18 mouse cellular contexts compared by ENCODE assay signal in genomic region chr17:31391462-31391861, GRCm38 (mm10). TPM values are rescaled to one million over a fixed set of nuclear protein-coding genes. Genes with fewer than 3 reads are reported as not detected.
A peak's percentile ranks its signal among the peaks of the same experiment; 100 is the strongest.
DNase-seq lines count a peak whose midpoint lies in the region; ATAC-seq and TF ChIP-seq lines count a peak whose summit lies in the region.
"Had no signal": no experiment of that assay in that cellular context is flagged by ENCODE, and none has a peak within 500 bp of the region (broad histone marks: within the 10 kb centered on the region; RNA-seq: fewer than 3 reads in every experiment).

No protein-coding gene starts in this region.

- no peaks in the 10 kb centered on the region for H3K4me1 ChIP-seq in liver, embryonic 16.5 days (ENCODE audit: control insufficient read depth, low read depth, low read length)
- H3K4me1 ChIP-seq in liver, embryonic 12.5 days, result peaks cover 16% of the 10 kb centered on the region
- H3K4me1 ChIP-seq in lung, embryonic 14.5 days (ENCODE audit: insufficient read depth), result peaks cover 33% of the 10 kb centered on the region
- peaks cover 48% of the 10 kb centered on the region for H3K4me1 ChIP-seq in small intestine, adult 2 months (ENCODE audit: control insufficient read depth, insufficient read depth, insufficient read length, low read length)

- H3K4me3 ChIP-seq in liver, embryonic 16.5 days (ENCODE audit: low read depth, low read length), result no peak overlapping the region
- H3K4me3 ChIP-seq in liver, embryonic 12.5 days, result no peak overlapping the region
- H3K4me3 ChIP-seq in lung, embryonic 14.5 days (ENCODE audit: low read depth, low read length), result no peak overlapping the region
- H3K4me3 ChIP-seq in small intestine, adult 2 months (ENCODE audit: low read depth, low read length), result no peak overlapping the region
- H3K4me3 ChIP-seq: hindbrain, embryonic 13.5 days; limb, embryonic 12.5 days had no signal

- no peak for TF ChIP-seq CTCF in lung, embryonic 14.5 days (IDR thresholded peaks at IDR 0.05; ENCODE audit: low read depth)
- no peak for TF ChIP-seq CTCF in small intestine, adult 2 months (IDR thresholded peaks at IDR 0.05; ENCODE audit: extremely low read depth, insufficient read length, insufficient replicate concordance, low read depth, low read length)

- no peaks in the 10 kb centered on the region for H3K36me3 ChIP-seq in liver, embryonic 16.5 days (ENCODE audit: control insufficient read depth, insufficient read depth)
- no peaks in the 10 kb centered on the region for H3K36me3 ChIP-seq in liver, embryonic 12.5 days
- H3K36me3 ChIP-seq in lung, embryonic 14.5 days (ENCODE audit: insufficient read depth), result 0 out of 2 replicates have a peak, but pooled peaks cover 5% of the 10 kb centered on the region
- H3K36me3 ChIP-seq in small intestine, adult 2 months (ENCODE audit: control insufficient read depth, insufficient read depth, low read length), result no peaks in the 10 kb centered on the region
- H3K36me3 ChIP-seq: hindbrain, embryonic 13.5 days had no signal

- H3K9ac ChIP-seq in liver, embryonic 16.5 days (ENCODE audit: low read depth, low read length), result no peak overlapping the region
- no peak overlapping the region for H3K9ac ChIP-seq in liver, embryonic 12.5 days
- no peak overlapping the region for H3K9ac ChIP-seq in lung, embryonic 14.5 days
- H3K9ac ChIP-seq: hindbrain, embryonic 13.5 days; limb, embryonic 12.5 days had no signal

- H3K9me3 ChIP-seq in liver, embryonic 16.5 days (replicated peaks; ENCODE audit: control insufficient read depth, low read length), result no peaks in the 10 kb centered on the region
- no peaks in the 10 kb centered on the region for H3K9me3 ChIP-seq in liver, embryonic 12.5 days (replicated peaks)
- no peaks in the 10 kb centered on the region for H3K9me3 ChIP-seq in lung, embryonic 14.5 days (ENCODE audit: low read depth, low read length)
- H3K9me3 ChIP-seq: hindbrain, embryonic 13.5 days; limb, embryonic 12.5 days had no signal

- peak; percentile 68 for DNase-seq in embryo, embryonic 10 days (ENCODE audit: low spot score)
- DNase-seq in embryo, embryonic 11 days, result no peak
- peak; percentile 76 for DNase-seq in lung, embryonic 14.5 days
- DNase-seq in cerebellum, adult 11-12 months, result no peak
- DNase-seq in layer of hippocampus, postnatal 10 days (ENCODE audit: low spot score in 2 of 2), result no peak
- DNase-seq: cerebellum, postnatal 36 days; heart, adult 11 months; layer of hippocampus, postnatal 36 days; midbrain, embryonic 14.5 days; right cerebral cortex, postnatal 14 days; thymus, postnatal 36 days had no signal

- H3K27me3 ChIP-seq in liver, embryonic 16.5 days (ENCODE audit: control insufficient read depth, insufficient read depth, low read depth, low read length), result peaks cover 11% of the 10 kb centered on the region
- H3K27me3 ChIP-seq in liver, embryonic 12.5 days (replicated peaks), result peaks cover 24% of the 10 kb centered on the region
- H3K27me3 ChIP-seq in lung, embryonic 14.5 days (ENCODE audit: insufficient read depth, low read length), result no peaks in the 10 kb centered on the region
- no peaks in the 10 kb centered on the region for H3K27me3 ChIP-seq in small intestine, adult 2 months (ENCODE audit: control insufficient read depth, insufficient read depth, low read length)
- H3K27me3 ChIP-seq: hindbrain, embryonic 13.5 days; limb, embryonic 12.5 days had no signal

- H3K4me2 ChIP-seq in liver, embryonic 16.5 days (ENCODE audit: low read depth, low read length), result no peak overlapping the region
- H3K4me2 ChIP-seq in liver, embryonic 12.5 days, result no peak overlapping the region
- H3K4me2 ChIP-seq in lung, embryonic 14.5 days, result no peak overlapping the region
- H3K4me2 ChIP-seq: hindbrain, embryonic 13.5 days; limb, embryonic 12.5 days had no signal

- no peak overlapping the region for H3K27ac ChIP-seq in liver, embryonic 16.5 days (ENCODE audit: low read length)
- no peak overlapping the region for H3K27ac ChIP-seq in liver, embryonic 12.5 days
- peak overlapping the region; percentile 63 for H3K27ac ChIP-seq in lung, embryonic 14.5 days (ENCODE audit: low read depth)
- H3K27ac ChIP-seq in small intestine, adult 2 months (ENCODE audit: insufficient read depth, low read depth, low read length), result peak overlapping the region; percentile 87
- H3K27ac ChIP-seq: hindbrain, embryonic 13.5 days; kidney, postnatal 0 days; limb, embryonic 12.5 days had no signal

- 42% methylated on average over 3 of the region's 3 CpGs for WGBS in liver, embryonic 16.5 days (ENCODE audit: insufficient replicate concordance)
- WGBS in liver, embryonic 12.5 days (ENCODE audit: insufficient replicate concordance), result 43% methylated on average over 3 of the region's 3 CpGs
- WGBS in lung, embryonic 14.5 days, result 33% methylated on average over 3 of the region's 3 CpGs
- WGBS in small intestine, adult 2 months, result 11% methylated on average over 3 of the region's 3 CpGs

- ATAC-seq in liver, embryonic 16.5 days (ENCODE audit: low read depth), result 0 out of 2 replicates have a peak, but pooled peaks have one; percentile 41
- no peak for ATAC-seq in liver, embryonic 12.5 days
- ATAC-seq in lung, embryonic 14.5 days (ENCODE audit: insufficient read depth), result no peak
- ATAC-seq: activated CD4-positive, CD25-positive, alpha-beta regulatory T cell, adult 4 months had no signal

- no peak for TF ChIP-seq POLR2A in small intestine, adult 2 months (IDR thresholded peaks at IDR 0.05; ENCODE audit: low read depth, low read length)

RNA-seq across cellular contexts. Expression of gene Pde9a, which starts 5.5 kb away (rescaled TPM):
- 3.0 and 4.0 TPM in 2 replicates for polyA plus RNA-seq in liver, embryonic 16.5 days (2015; fragmentation: Nextera tagmentation; extraction: Ambion mirVana)
- polyA plus RNA-seq in liver, embryonic 12.5 days (2016; fragmentation: Nextera tagmentation; extraction: Ambion mirVana), result 5.6 and 6.1 TPM in 2 replicates
- 35.8 and 36.7 TPM in 2 replicates for polyA plus RNA-seq in lung, embryonic 14.5 days (2014; fragmentation: Nextera tagmentation; extraction: Ambion mirVana)
- polyA plus RNA-seq in small intestine, adult 2 months (2012; rRNA removed), result 112 and 394 TPM in 2 replicates
- total RNA-seq in layer of hippocampus, postnatal 10 days (2021), result 10 to 100 TPM; 34.0 to 38.9 TPM

Comparison
In these comparisons a context has a peak if more than half of its experiments do, and no peak if none do; other contexts are left out.
1. DNase-seq: peak in embryo, embryonic 10 days (single experiment) and lung, embryonic 14.5 days (single experiment); none in embryo, embryonic 11 days (single experiment), cerebellum, adult 11-12 months (single experiment) and layer of hippocampus, postnatal 10 days (0 of 2).
2. H3K27ac ChIP-seq: peak in lung, embryonic 14.5 days (single experiment) and small intestine, adult 2 months (single experiment); none in liver, embryonic 16.5 days (single experiment) and liver, embryonic 12.5 days (single experiment).